Mouse (Mus musculus) G1E-ER4 (cell line): ENCODE results near the gene Tmem8. TPM values are rescaled to one million over a fixed set of nuclear protein-coding genes. Genes with fewer than 3 reads are reported as not detected.

Source experiments
- GATA1 ChIP-seq: IDR thresholded peaks from one replicate; pipeline ENCODE4 v1.8.0; 2012; ENCODE audit warnings: low read length, inconsistent platforms
- polyA plus RNA-seq: library from polyadenylated mRNA; stranded (reverse); fragments of >175 nt; gene quantifications from 2 replicates; pipeline ENCODE4 v1.2.3, GENCODE M21; 2012

Tmem8 gene
- polyA plus RNA-seq, 1 experiment: 1.8 TPM

DNA sequence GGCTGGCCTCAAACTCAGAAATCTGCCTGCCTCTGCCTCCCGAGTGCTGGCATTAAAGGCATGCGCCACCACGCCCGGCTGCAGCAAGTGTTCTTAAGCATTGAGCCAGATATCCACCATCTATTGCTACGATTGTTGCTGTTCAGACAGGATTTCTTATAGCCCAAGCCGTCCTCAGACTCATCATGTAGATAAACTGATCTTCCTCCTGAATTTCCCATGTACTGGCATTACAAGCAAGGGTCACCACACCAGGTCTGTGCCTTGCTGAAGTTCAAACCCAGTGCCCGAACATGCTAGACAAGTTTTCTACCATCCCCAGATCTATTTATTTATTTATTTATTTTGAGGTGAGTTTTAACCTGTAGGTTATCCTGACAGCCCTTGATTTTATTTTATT is 14.6 kb upstream of the Tmem8 start:
- TF ChIP-seq GATA1: no peak

DNA sequence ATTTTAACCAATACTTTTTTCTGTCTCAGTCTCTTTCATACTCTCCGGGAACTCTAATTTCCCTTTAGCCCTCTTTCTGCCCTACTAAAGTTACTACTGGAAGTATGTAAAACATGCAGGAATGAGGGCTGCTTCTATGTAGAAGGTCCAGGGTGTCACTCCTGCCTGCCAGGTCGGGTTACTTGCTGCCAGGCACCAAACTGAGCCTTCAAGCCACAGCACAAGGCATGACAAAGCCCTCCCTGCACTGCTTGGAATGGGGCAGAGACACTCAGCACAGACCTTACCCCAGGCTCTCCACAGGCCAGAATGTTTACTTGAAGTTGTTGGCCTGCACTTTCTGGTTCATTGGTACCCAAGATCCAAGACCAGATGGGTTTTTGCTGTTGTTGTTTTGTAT is 12.9 kb upstream of the Tmem8 start:
- TF ChIP-seq GATA1: no peak

DNA sequence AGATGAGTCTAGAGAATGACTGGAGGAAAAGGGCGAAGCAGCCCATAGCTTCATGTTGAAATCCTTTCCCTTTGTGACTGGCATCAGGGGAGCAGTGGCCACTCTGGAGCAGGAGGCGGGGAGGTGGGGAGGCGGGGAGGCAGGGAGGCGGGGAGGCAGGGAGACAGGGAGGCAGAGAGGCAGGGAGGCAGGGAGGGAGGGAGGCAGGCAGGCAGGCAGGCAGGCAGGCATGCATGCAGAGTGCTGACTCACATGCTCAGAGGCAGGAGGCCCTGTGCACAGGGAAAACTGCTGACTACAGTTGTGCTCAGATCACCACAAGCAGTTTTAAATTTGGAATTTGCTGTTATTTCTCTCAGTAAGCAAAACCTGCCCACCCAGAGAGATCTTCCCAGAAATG is 11.6 kb upstream of the Tmem8 start:
- TF ChIP-seq GATA1: no peak

DNA sequence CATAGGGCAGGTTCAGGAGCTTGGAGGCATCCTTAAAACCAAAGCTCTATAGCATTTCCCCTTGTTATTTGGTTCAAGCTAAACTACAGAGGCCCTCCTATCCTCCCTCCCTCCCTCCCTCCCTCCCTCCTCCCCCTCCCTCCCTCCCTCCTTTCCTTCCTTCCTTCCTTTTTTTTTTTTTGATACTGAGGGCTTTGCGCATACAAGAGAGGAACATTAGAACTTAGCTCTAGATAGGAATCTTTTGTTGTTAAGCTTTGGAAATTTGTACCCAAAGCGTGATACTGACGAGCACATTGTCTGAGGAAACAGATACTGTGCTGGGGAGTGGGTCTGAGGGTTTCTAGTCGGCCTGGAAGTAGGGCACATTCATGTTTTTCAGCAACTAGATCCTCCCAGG is 7.5 kb upstream of the Tmem8 start:
- no peak for TF ChIP-seq GATA1

DNA sequence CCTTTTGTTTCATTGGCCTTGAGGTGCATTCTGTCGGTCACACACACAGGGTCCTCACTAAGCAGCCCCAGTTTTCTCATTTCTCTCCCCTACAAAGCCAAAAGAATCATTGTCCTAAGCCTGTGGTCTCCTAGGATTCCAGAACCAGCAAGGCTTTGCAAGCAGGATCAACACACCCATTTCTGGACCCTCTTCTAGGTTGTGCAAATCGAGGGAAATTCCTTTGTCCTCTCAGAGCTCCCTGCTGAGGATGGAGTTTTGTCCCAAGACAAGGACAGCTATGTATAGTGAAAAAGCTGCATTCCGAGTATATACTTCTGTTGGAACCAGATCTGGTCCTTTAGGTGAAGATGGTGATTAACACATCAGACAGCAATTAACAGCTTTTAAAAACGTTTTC is 2.9 kb upstream of the Tmem8 start:
- TF ChIP-seq GATA1: no peak

DNA sequence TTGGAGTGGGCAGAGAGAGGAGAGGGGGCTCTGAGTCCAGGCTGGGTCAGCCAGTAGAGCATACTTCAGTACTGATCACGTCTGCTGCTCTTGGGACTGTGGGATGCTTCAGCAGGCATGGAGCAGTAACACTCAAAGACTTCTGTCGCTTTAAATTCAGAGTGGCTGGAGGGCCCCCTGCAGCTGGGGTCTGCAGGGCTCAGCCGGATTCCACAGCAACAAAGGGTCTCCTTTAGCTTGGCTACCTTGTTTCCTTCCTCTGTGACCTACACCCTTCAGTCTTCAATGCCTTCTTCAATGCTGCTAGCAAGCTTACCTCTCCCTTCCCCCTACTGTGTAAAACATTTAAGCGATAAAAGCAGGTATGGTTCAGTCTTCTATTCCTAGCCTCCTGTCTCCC is 2.1 kb upstream of the Tmem8 start:
- no peak for TF ChIP-seq GATA1

DNA sequence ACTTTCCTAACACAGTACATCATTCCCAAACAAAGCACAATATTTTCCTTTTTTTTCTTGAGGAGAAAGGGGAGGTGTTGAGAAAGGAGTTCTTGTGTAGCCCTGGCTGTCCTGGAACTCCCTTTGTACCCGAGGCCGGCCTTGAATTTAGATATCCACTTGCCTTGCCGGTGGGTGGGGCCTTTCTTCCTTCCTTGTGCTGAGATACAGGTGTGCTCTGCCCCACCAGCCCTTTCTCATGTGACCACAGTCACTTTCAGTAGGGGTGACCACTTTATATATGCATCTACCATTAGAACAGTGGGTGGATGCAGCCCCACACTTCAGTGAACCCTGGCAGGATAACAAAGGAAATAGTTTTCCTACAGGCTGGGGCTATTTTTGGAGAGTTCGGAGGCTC is 1.4 kb upstream of the Tmem8 start:
- TF ChIP-seq GATA1: no peak

DNA sequence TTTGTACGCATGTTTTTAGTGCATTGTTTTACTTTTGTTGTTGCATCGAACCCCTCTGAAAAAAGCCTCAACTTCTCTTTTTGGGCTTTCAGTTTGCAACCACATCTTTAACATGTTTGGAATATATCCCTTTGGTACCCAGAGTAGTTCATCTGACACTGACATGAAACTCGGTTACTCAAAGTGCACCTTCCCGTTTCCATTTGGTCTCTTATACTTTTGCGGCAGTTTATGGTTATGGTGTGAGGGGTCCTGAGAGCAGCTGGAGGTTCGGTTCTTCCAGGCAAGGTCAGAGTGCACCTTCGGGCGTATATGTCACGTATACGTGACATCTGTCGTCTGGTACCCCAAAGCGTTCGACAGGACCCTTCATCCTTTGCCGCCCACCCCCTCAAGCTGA is 348 bp upstream of the Tmem8 start:
- TF ChIP-seq GATA1: no peak

DNA sequence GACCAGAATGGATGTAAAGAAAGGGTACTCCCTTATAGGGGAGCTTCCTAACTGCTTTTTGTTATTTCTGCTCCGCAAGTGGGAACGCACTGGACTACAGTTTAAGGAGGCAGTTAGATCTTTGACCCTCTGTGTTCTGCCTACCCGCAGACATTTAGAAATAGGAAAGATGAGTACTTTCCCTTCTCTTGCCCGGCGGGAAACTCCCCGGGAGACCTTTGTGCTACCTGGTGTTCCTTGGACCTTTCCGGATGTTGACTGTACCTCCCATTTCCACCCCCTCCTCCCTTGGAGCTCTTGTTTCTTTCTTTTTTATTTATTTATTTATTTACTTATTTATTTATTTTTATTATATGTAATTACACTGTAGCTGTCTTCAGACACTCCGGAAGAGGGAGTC is 962 bp downstream of the Tmem8 start:
- TF ChIP-seq GATA1: no peak

DNA sequence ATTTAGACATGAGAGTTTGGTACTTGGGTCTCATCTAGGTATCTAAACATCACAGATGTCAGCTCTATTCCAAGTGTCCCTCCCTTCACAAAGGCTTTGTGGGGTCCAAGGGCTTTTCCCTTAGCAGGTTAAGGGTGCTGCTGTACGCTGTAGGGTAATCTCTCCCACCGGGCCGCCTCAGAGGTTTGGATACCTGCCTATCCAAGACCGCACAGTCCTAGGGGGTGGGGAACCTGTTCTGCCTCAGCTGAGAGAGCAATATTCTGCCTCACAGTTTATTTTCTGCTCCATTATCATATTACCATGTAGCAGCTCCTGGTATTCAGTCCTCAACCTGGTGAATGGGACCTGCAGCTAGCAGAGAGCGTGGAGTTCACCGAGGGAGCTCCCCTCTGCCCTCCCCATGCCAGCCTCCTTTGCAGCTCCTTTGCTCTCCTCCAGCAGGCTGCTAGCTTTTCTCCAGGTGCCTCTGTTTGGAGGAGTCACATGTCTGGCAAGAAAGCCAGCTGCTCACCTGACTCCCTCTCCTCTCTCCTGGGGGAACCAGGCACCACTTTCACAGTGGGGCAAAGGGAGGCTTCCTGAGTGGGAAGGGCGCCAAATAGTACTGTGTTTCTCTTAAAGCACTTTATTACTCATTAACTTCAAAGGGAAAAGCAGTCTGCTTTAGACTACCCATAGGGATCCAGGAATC is 2.3 kb downstream of the Tmem8 start:
- TF ChIP-seq GATA1: no peak

DNA sequence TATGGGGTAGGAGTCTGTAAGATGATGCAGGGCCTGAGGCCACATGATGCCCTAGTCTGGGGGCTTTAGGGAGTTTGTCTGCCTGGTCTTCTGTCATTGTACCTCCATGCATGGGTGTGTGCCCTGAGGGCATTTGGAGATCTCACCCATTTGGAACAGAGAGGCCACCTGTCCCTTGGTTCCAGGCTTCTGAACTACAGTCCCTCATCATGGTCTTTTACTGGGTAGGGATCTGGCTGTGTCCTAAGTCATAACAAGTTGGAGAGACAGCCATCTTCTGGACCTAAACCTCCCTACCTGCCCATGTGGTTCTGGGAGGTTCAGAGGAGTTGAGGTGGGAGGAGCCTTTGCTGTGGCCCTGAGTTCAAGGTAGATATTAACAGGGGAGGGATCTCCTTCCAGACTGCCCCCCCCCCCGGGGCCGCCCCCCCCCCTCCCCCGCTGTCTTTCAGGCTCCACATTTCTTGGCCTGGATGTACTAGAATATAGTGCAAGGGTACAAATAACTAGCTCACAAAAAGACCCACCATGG is 2.9 kb downstream of the Tmem8 start:
- TF ChIP-seq GATA1: no peak

DNA sequence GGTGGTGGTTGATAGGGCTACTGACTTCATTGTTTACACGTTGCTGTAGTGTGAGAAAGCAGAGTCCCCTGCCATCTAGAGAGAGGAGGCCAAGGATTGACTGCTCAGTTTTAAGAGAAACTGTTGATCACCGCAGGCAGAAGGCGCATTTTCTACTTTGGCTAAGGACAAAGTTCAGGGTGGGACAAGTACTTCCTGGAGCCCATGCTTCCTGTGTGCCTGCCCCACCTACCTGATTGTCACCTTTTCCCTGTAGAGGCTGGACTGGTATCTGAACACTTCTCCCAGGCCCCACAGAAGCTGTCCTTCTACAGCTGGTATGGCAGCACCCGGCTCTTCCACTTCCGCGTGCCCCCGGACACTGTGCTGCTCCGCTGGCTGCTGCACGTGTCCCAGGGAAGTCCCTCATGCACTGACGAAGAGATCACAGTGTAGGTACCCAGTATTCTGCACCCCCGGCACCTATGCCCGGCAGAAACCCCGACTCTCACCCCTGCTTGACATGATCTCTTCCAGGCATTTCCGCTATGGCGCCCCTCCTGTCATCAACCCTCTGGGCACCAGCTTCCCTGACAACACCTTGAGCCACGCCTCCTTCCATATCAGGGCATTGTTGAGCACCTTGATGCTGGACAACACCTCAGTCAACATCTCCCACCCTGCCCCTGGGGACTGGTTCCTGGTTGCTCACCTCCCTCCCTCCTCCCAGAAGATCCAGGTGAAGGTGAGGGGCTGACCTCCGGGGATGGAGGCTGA is 3.6 kb downstream of the Tmem8 start:
- no peak for TF ChIP-seq GATA1

DNA sequence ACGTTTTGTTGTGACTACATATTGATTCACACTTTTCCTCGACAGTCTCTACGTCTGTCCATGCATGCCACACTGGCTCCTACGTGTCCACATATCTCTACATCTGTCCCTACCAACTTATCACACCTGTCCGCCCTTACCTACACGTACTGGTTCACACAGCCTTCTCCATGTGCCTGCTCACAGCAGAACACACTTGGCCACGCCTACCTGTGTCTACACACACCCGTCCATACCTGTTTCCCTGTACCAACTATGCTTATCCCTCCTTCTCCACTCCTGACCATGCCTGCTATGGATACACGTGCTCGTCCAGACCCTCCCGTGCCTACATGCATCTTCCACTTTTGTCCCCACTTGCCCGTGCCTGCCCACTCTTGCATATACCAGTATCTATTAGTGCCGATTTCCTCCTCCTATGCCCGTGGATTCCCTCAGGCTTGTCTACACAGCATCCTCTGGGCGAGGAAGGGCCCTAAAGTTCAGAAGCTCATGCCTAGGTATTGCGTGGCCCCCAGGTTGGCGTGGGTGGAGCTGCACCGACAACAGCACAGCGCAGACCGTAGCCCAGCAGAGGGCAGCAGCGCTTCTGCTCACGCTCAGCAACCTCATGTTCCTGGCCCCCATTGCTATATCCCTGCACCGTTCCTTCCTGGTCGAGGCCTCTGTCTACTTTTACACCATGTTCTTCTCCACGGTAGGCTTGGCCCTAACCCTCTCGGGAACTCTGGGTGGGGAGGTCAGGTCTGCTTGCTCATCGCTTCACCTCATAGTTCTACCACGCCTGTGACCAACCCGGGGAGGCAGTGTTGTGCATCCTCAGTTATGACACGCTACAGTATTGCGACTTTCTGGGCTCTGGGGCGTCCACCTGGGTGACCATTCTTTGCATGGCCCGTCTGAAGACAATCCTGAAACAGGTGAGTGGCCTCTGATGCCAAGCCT is 6.9 kb downstream of the Tmem8 start:
- TF ChIP-seq GATA1: no peak

DNA sequence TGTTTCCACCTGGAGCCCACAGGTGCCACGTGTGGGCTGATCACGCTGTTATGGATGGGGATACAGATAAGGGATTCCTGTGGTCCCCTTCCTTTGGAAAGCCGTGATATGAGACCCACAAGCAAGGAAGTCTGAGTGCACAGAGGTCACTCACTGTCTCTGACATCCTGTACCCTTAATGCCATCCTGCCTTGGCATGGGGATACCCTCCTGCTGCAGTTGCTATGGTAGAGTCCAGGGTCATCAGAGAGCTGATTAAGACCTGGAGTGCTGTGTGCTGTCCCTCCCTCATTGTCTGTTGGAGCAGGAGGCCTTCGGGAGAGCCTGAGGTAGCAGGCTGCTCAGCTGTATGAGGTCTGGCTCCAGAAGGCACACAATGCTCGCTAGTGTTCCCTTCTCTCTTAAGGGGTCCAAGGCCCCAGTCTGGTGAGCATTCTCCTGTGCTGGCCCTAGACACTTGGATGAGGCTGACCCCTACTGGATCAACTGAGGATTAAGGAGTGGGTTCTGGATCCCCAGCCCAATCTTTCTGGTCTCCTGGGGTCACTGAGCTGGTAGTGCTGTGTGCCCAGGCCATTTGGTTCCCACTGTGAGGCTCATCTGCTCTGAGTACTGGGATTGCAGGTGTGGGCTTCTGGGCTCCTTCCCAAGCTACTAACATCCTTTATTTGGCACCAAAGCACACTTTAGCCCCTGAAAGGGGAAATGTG is 9.5 kb downstream of the Tmem8 start:
- no peak for TF ChIP-seq GATA1

DNA sequence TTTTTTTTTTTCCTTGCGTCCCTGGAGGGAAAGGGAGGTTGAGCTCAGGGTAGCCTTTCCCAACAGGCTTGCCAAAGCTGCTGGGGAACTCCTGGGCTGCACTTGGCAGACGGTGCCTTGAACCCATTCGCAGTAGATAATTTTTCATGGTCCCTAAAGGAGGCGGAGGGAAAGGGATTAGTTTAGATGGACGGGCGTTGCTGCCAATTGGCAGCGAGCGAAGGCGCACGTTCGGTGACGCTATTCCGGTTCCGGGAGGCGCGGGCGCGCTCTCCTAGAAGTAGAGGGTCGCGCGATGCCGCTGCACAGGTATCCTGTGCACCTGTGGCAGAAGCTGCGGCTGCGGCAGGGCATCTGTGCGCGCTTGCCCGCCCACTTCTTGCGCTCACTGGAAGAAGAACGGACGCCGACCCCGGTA is 10.2 kb downstream of the Tmem8 start, which contains the start of gene Mrpl28:
TSS of gene Mrpl28 (plus strand) at position 234 of the 418 bp plus-strand sequence.
- TF ChIP-seq GATA1: no peak
